Mouse (Mus musculus) heart, adult 8-10 months (tissue): ENCODE data around the gene Gm20696. TPM values are rescaled to one million over a fixed set of nuclear protein-coding genes. Genes with fewer than 3 reads are reported as not detected.

ENCODE experiments used
- DNase-seq: peaks from one replicate; pipeline ENCODE4 v3.0.0; 2022; ENCODE audit warnings: low spot score
- microRNA-seq: library from miRNA; unstranded; fragments of <30 nt; microRNA quantifications from one replicate; pipeline ENCODE4 v1.2.0, GENCODE M21; 2022
- total RNA-seq, 4 experiments: library from RNA; stranded (reverse); gene quantifications; 2 replicates each; pipeline ENCODE4 v1.2.4; 2022

The Gm20696 gene
- total RNA-seq, 4 experiments from 2014 or later: 0.72 to 2.2 (median 1.6) TPM

GRCm38 (mm10) chr6:99211663-99212333 is 454.8 kb downstream of the Gm20696 start:
- DNase-seq: no peak

GRCm38 (mm10) chr6:99210161-99210560 is 456.4 kb downstream of the Gm20696 start:
- no peak for DNase-seq

Small RNAs within 50 kb of the gene (microRNA-seq; reads per million reads assigned to microRNA genes)
- gene Gm22328: not detected

Other genes with a start within 250 kb of the Gm20696 start
- 10 to 100 TPM; 27.2 to 37.3 (median 31.2) TPM for gene Foxp1, start 144.1 kb downstream of the Gm20696 start, total RNA-seq
- 10 to 100 TPM; 40.1 to 57.0 (median 48.9) TPM for gene Eif4e3, start within 50 bp of the Gm20696 start, total RNA-seq
- 10 to 100 TPM in 3 of 4 experiments, 1 to 10 TPM in 1; 8.6 to 11.3 (median 10.7) TPM for gene Gpr27, start 25.9 kb upstream of the Gm20696 start, total RNA-seq
- not detected for gene Prok2, start 59.6 kb upstream of the Gm20696 start, total RNA-seq